Mouse (Mus musculus): ENCODE measurements around the gene Lrriq4. TPM values are rescaled to one million over a fixed set of nuclear protein-coding genes. Genes with fewer than 3 reads are reported as not detected.
"Not testable (repeated sequence)": the region's sequence is repeated elsewhere in the genome, so short reads cannot be mapped to it uniquely, and the experiment has no call there.

The Lrriq4 gene
- polyA plus RNA-seq, 1 experiment = not detected

DNA sequence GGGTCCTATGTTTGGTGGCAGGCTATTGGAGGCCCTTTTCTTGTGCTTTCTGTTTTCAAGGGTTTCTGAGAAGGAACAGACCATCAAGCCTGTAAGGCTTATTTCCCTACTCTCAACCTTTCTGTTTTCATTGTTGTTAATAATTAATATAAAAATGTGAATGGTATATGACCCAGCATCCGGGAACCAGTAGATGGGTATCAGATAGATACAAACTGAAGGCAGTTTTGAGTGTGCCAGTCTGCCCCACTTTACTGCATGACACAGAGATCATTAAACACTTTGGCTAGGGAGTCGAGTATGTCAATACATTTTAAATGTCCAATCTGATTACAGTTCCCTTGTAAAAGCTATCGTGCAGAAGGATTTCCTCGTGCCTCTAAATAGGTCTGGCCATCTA, 53.6 kb downstream of the Lrriq4 start:
- no peak for TF ChIP-seq TAL1 (IDR thresholded peaks at IDR 0.05; ENCODE audit: low read length)
- TF ChIP-seq GATA1 (IDR thresholded peaks at IDR 0.05; ENCODE audit: low read length) = no peak
- Histone ChIP-seq H3K36me3 (ENCODE audit: control insufficient read depth) (no peaks in the 10 kb centered on the region), H3K4me3 (replicated peaks) (no peak overlapping the region), H3K27me3 (ENCODE audit: control insufficient read depth) (no peaks in the 10 kb centered on the region), H3K4me1 (ENCODE audit: control insufficient read depth) (no peaks in the 10 kb centered on the region), H3K9me3 (ENCODE audit: control insufficient read depth, low read length) (no peaks in the 10 kb centered on the region)

DNA sequence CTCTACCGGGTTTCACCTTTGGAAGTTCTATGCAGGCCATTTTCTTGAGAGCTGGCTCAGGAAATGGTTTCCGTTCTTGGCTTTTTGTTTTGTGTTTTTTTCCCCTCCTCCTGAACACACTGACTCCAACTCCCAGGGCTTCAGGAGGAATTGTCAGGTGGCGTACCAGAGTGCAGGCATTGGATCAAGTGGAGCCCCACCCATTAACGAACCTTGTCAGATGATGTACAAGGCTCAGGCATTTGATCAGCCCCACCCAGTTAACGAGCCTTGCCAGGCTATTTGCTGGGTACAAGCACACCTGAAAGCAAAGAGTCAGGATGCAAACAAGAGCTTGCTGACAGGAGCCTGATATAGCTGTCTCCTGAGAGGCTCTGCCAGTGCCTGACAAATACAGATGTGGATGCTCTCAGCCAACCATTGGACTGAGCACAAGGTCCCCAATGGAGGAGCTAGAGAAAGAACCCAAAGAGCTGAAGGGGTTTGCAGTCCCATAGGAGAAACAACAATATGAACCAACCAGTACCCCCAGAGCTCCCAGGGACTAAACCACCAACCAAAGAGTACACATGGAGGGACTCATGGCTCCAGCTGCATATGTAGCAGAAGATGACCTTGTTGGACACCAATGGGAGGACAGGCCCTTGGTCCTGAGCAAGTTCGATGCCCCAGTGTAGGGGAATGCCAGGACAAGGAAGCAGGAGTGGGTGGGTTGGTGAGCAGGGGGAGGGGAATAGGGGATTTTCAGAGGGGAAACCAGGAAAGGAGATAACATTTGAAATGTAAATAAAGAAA, 55.6 kb downstream of the Lrriq4 start, which contains the start of gene Lrrc31:
Gene Lrrc31 (minus strand): TSS at position 133 of the 795 bp plus-strand sequence.
- not testable (repeated sequence) for H3K27me3 ChIP-seq (ENCODE audit: control insufficient read depth); H3K4me1 ChIP-seq (ENCODE audit: control insufficient read depth); H3K9me3 ChIP-seq (ENCODE audit: control insufficient read depth, low read length); H3K4me3 ChIP-seq (replicated peaks); H3K36me3 ChIP-seq (ENCODE audit: control insufficient read depth)

- no peaks in the 10 kb centered on the region for H3K36me3 ChIP-seq (ENCODE audit: control insufficient read depth)
- H3K9me3 ChIP-seq (ENCODE audit: control insufficient read depth, low read length) = no peaks in the 10 kb centered on the region
- peaks cover 15% of the 10 kb centered on the region for H3K4me1 ChIP-seq (ENCODE audit: control insufficient read depth)
- no peak for TF ChIP-seq TAL1 (IDR thresholded peaks at IDR 0.05; ENCODE audit: low read length)
- TF ChIP-seq GATA1 (IDR thresholded peaks at IDR 0.05; ENCODE audit: low read length) = no peak
- H3K4me3 ChIP-seq (replicated peaks) = no peak overlapping the region
- H3K27me3 ChIP-seq (ENCODE audit: control insufficient read depth) = peaks cover 3% of the 10 kb centered on the region
These were observed 61.7 kb downstream of the Lrriq4 start for GRCm38 (mm10) chr3:30705977-30706376.

GRCm38 (mm10) chr3:30706614-30707276, 62.4 kb downstream of the Lrriq4 start:
- Histone ChIP-seq H3K9me3 (ENCODE audit: control insufficient read depth, low read length) (no peaks in the 10 kb centered on the region), H3K36me3 (ENCODE audit: control insufficient read depth) (no peaks in the 10 kb centered on the region), H3K4me1 (ENCODE audit: control insufficient read depth) (peaks cover 15% of the 10 kb centered on the region), H3K27me3 (ENCODE audit: control insufficient read depth) (peaks cover 3% of the 10 kb centered on the region), H3K4me3 (replicated peaks) (no peak overlapping the region)
- TF ChIP-seq TAL1 (IDR thresholded peaks at IDR 0.05; ENCODE audit: low read length) = peak; percentile 30; the same call in 1 of the 3 replicates
- no peak for TF ChIP-seq GATA1 (IDR thresholded peaks at IDR 0.05; ENCODE audit: low read length)

- no peak overlapping the region for H3K4me3 ChIP-seq (replicated peaks)
- H3K27me3 ChIP-seq (ENCODE audit: control insufficient read depth) = peaks cover 3% of the 10 kb centered on the region
- TF ChIP-seq GATA1 (IDR thresholded peaks at IDR 0.05; ENCODE audit: low read length) = no peak
- no peaks in the 10 kb centered on the region for H3K36me3 ChIP-seq (ENCODE audit: control insufficient read depth)
- no peaks in the 10 kb centered on the region for H3K9me3 ChIP-seq (ENCODE audit: control insufficient read depth, low read length)
- peaks cover 15% of the 10 kb centered on the region for H3K4me1 ChIP-seq (ENCODE audit: control insufficient read depth)
These were observed 65.9 kb downstream of the Lrriq4 start for GRCm38 (mm10) chr3:30710191-30710590.

- no peaks in the 10 kb centered on the region; the same call in 1 of the 2 replicates for H3K27me3 ChIP-seq (ENCODE audit: control insufficient read depth)
- H3K4me1 ChIP-seq (ENCODE audit: control insufficient read depth) = no peaks in the 10 kb centered on the region
- no peak for TF ChIP-seq GATA1 (IDR thresholded peaks at IDR 0.05; ENCODE audit: low read length)
- TF ChIP-seq TAL1 (IDR thresholded peaks at IDR 0.05; ENCODE audit: low read length) = no peak
- no peak overlapping the region for H3K4me3 ChIP-seq (replicated peaks)
- H3K9me3 ChIP-seq (ENCODE audit: control insufficient read depth, low read length) = no peaks in the 10 kb centered on the region
- H3K36me3 ChIP-seq (ENCODE audit: control insufficient read depth) = no peaks in the 10 kb centered on the region
These were observed 69.0 kb downstream of the Lrriq4 start for GRCm38 (mm10) chr3:30713334-30713733.

DNA sequence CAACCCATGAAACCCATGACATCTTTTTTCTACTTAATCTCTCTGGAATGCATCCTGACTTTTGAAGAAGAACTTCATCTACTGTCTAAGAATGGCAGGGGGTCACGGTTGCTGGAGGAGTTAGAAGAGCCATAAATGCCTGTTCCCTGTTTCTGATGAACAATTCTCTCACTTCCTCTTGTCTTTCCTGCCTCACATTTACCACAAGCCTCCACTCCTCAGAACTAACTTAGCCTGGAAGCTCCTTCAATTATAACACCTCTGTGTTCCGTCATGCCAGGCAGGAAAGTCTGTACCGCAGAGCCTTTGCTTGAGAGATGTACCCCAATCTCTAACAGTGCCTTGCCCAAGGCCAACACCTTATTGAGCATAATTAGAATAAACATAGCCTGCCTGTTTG, 74.3 kb downstream of the Lrriq4 start:
- Histone ChIP-seq H3K27me3 (ENCODE audit: control insufficient read depth) (no peaks in the 10 kb centered on the region), H3K36me3 (ENCODE audit: control insufficient read depth) (no peaks in the 10 kb centered on the region), H3K4me1 (ENCODE audit: control insufficient read depth) (no peaks in the 10 kb centered on the region), H3K4me3 (replicated peaks) (no peak overlapping the region), H3K9me3 (ENCODE audit: control insufficient read depth, low read length) (no peaks in the 10 kb centered on the region)
- no peak for TF ChIP-seq GATA1 (IDR thresholded peaks at IDR 0.05; ENCODE audit: low read length)
- TF ChIP-seq TAL1 (IDR thresholded peaks at IDR 0.05; ENCODE audit: low read length) = no peak

Other genes with a start within 250 kb of the Lrriq4 start
- gene Mecom, start 96.5 kb upstream of the Lrriq4 start, polyA plus RNA-seq (2012) = 0.02 TPM in 1 of 2 replicates, not detected in the other
- gene Actrt3, start 44.6 kb upstream of the Lrriq4 start, polyA plus RNA-seq (2012) = not detected in 2 replicates
- 0.17 and 0.20 TPM in 2 replicates for gene Mynn, start 42.4 kb upstream of the Lrriq4 start, polyA plus RNA-seq (2012)
- gene Lrrc34, start 3.4 kb downstream of the Lrriq4 start, polyA plus RNA-seq (2012) = not detected in 2 replicates
- not detected in 2 replicates for gene Lrrc31, start 55.3 kb downstream of the Lrriq4 start, polyA plus RNA-seq (2012)
- gene Samd7, start 101.8 kb downstream of the Lrriq4 start, polyA plus RNA-seq (2012) = not detected in 2 replicates
- gene Sec62, start 148.4 kb downstream of the Lrriq4 start, polyA plus RNA-seq (2012) = 9.4 and 10.1 TPM in 2 replicates
- gene Gpr160, start 211.4 kb downstream of the Lrriq4 start, polyA plus RNA-seq (2012) = 0.01 TPM in 1 of 2 replicates, not detected in the other

Data from erythroblast, embryonic 14.5 days (primary cell).